Mouse (Mus musculus) forebrain, embryonic 14.5 days (tissue): ENCODE results near the gene Sorcs1. TPM values are rescaled to one million over a fixed set of nuclear protein-coding genes. Genes with fewer than 3 reads are reported as not detected.

Experiments
- ATAC-seq: fragments of 200-750 bp; cut with Nextera tagmentation; 2 replicates; pipeline ENCODE4 v1.8.0; 2017; ENCODE audit warnings: mild to moderate bottlenecking, moderate library complexity
- DNase-seq: peaks from one replicate; pipeline ENCODE4 v3.0.0-alpha.2; 2015; ENCODE audit warnings: low spot score
- H3K27ac ChIP-seq: fragments of 300-500 bp; sonication (generic); 2 replicates; pipeline ENCODE4 v1.5.1; 2014; ENCODE audit warnings: low read depth, mild to moderate bottlenecking, control low read depth, low read length, moderate library complexity
- H3K27me3 ChIP-seq: fragments of 300-500 bp; sonication (generic); replicated peaks from 2 replicates; pipeline ENCODE4 v1.6.1; 2014; ENCODE audit warnings: low read length, control low read depth, mixed read lengths; ENCODE audit not compliant: control insufficient read depth, insufficient read depth
- H3K36me3 ChIP-seq: fragments of 300-500 bp; sonication (generic); 2 replicates; pipeline ENCODE4 v1.6.1; 2014; ENCODE audit warnings: low read length, control low read depth; ENCODE audit not compliant: control insufficient read depth, insufficient read depth
- H3K4me1 ChIP-seq: fragments of 300-500 bp; sonication (generic); 2 replicates; pipeline ENCODE4 v1.6.1; 2014; ENCODE audit warnings: antibody characterized with exemption, low read length, control low read depth; ENCODE audit not compliant: control insufficient read depth, insufficient read depth
- H3K4me2 ChIP-seq: fragments of 300-500 bp; sonication (generic); 2 replicates; pipeline ENCODE4 v1.6.1; 2014; ENCODE audit warnings: mild to moderate bottlenecking, control low read depth, low read length
- H3K4me3 ChIP-seq: fragments of 300-500 bp; sonication (generic); 2 replicates; pipeline ENCODE4 v1.5.1; 2014; ENCODE audit warnings: low read depth, low read length, control low read depth
- H3K9ac ChIP-seq: fragments of 300-500 bp; sonication (generic); 2 replicates; pipeline ENCODE4 v1.6.1; 2014; ENCODE audit warnings: mild to moderate bottlenecking, low read length, control low read depth, moderate library complexity
- H3K9me3 ChIP-seq: fragments of 300-500 bp; sonication (generic); replicated peaks from 2 replicates; pipeline ENCODE4 v1.6.1; 2016; ENCODE audit warnings: low read length, control low read depth, mixed read lengths; ENCODE audit not compliant: control insufficient read depth
- WGBS: fragments of 180-500 bp; shearing (Covaris S2); extraction: QIAGEN DNeasy Blood & Tissue Kit; methylation state at CpG from one replicate; pipeline ENCODE4 v1.1.7; 2014; 5-methylcytosine and 5-hydroxymethylcytosine counted together
- polyA plus RNA-seq: library from polyadenylated mRNA; unstranded; fragments of >200 nt; fragmentation: Nextera tagmentation; extraction: Ambion mirVana; gene quantifications from 2 replicates; pipeline ENCODE4 v1.2.1, GENCODE M21; 2014

Sorcs1 gene
- polyA plus RNA-seq, 1 experiment from 2014 or later, result 5.7 TPM

DNA sequence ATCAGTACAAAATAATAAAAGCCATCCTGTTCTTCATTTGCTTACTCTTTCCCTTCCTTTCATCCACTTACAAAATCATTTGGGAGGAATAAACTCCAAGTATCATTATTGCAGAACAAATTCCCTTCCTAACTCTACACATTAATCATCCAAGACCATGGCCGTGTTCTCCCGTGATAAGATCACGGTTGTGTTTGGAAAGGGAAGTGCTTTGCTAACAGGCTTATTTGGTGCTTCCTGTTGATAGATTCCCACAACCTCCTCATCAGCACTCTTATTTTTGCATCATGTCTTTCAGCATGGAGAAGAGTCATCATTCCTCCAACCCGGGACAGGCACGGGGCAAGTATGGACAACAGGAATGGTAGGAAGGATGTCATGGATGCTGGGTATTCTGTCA lies 25.7 kb downstream of the Sorcs1 start:
- H3K36me3 ChIP-seq, result no peaks in the 10 kb centered on the region
- DNase-seq (no peak), ATAC-seq (no peak)
- H3K9me3 ChIP-seq, result no peaks in the 10 kb centered on the region
- no peak overlapping the region for H3K4me3 ChIP-seq
- H3K27ac ChIP-seq, result no peak overlapping the region
- no peak overlapping the region for H3K9ac ChIP-seq
- no peaks in the 10 kb centered on the region for H3K27me3 ChIP-seq
- no peak overlapping the region for H3K4me2 ChIP-seq
- 91% methylated on average over 5 of the region's 5 CpGs for WGBS
- no peaks in the 10 kb centered on the region for H3K4me1 ChIP-seq

- H3K4me1 ChIP-seq, result 0 out of 2 replicates have a peak, but pooled peaks cover 2% of the 10 kb centered on the region
- no peaks in the 10 kb centered on the region for H3K9me3 ChIP-seq
- no peak overlapping the region for H3K27ac ChIP-seq
- H3K4me2 ChIP-seq, result no peak overlapping the region
- H3K9ac ChIP-seq, result no peak overlapping the region
- DNase-seq (no peak), ATAC-seq (no peak)
- no peaks in the 10 kb centered on the region for H3K36me3 ChIP-seq
- H3K27me3 ChIP-seq, result no peaks in the 10 kb centered on the region
- WGBS, result 51% methylated on average over 1 of the region's 1 CpGs
- no peak overlapping the region for H3K4me3 ChIP-seq
Observed at GRCm38 (mm10) chr19:50643836-50644235, 34.6 kb downstream of the Sorcs1 start.

DNA sequence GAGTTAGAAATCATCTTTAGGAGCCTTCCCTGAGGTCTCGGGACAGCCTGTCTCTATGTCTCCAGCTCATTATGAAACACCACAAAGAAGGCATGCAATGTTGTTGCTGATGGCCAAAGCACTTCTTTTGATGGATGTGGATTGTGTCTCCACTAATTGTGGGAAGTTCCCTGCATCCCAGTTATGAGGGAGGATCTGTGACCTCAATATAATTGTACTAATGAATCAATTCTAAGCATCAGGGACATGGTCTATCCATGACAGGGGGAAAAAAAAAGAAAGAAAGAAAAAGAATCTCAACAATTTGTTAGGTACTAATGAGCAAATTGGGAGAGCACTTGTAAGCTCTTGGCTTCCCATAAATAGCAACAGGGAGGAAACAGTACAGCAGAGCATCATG lies 36.3 kb downstream of the Sorcs1 start:
- H3K4me2 ChIP-seq, result no peak overlapping the region
- WGBS, result 38% methylated on average over 1 of the region's 1 CpGs
- ATAC-seq (no peak), DNase-seq (no peak)
- H3K36me3 ChIP-seq, result no peaks in the 10 kb centered on the region
- H3K9ac ChIP-seq, result no peak overlapping the region
- 0 out of 2 replicates have a peak, but pooled peaks cover 2% of the 10 kb centered on the region for H3K4me1 ChIP-seq
- H3K9me3 ChIP-seq, result no peaks in the 10 kb centered on the region
- H3K4me3 ChIP-seq, result no peak overlapping the region
- no peaks in the 10 kb centered on the region for H3K27me3 ChIP-seq
- no peak overlapping the region for H3K27ac ChIP-seq

- Histone ChIP-seq H3K27me3 (no peaks in the 10 kb centered on the region), H3K36me3 (no peaks in the 10 kb centered on the region), H3K4me1 (0 out of 2 replicates have a peak, but pooled peaks cover 2% of the 10 kb centered on the region), H3K9me3 (no peaks in the 10 kb centered on the region), H3K27ac (no peak overlapping the region), H3K9ac (no peak overlapping the region), H3K4me2 (no peak overlapping the region), H3K4me3 (no peak overlapping the region)
- DNase-seq (no peak), ATAC-seq (peak; percentile 29; the same call in 1 of the 2 replicates)
- 58% methylated on average over 8 of the region's 8 CpGs for WGBS
Observed at GRCm38 (mm10) chr19:50640251-50641032, 38.0 kb downstream of the Sorcs1 start.

GRCm38 (mm10) chr19:50638176-50638575 lies 40.3 kb downstream of the Sorcs1 start:
- Histone ChIP-seq H3K4me1 (0 out of 2 replicates have a peak, but pooled peaks cover 2% of the 10 kb centered on the region), H3K4me2 (no peak overlapping the region), H3K27ac (no peak overlapping the region), H3K9ac (no peak overlapping the region), H3K4me3 (no peak overlapping the region), H3K9me3 (no peaks in the 10 kb centered on the region), H3K36me3 (no peaks in the 10 kb centered on the region), H3K27me3 (no peaks in the 10 kb centered on the region)
- 78% methylated on average over 6 of the region's 6 CpGs for WGBS
- ATAC-seq (no peak), DNase-seq (no peak)

- Histone ChIP-seq H3K27me3 (no peaks in the 10 kb centered on the region), H3K4me2 (no peak overlapping the region), H3K9ac (no peak overlapping the region), H3K27ac (no peak overlapping the region), H3K9me3 (no peaks in the 10 kb centered on the region), H3K4me3 (no peak overlapping the region), H3K4me1 (no peaks in the 10 kb centered on the region), H3K36me3 (no peaks in the 10 kb centered on the region)
- no peak for DNase-seq
- 41% methylated on average over 9 of the region's 9 CpGs for WGBS
- ATAC-seq, result no peak
Observed at GRCm38 (mm10) chr19:50614013-50614412, 64.4 kb downstream of the Sorcs1 start.

- Histone ChIP-seq H3K9ac (no peak overlapping the region), H3K4me3 (no peak overlapping the region), H3K36me3 (no peaks in the 10 kb centered on the region), H3K9me3 (no peaks in the 10 kb centered on the region), H3K27me3 (no peaks in the 10 kb centered on the region), H3K4me1 (no peaks in the 10 kb centered on the region), H3K27ac (no peak overlapping the region), H3K4me2 (no peak overlapping the region)
- ATAC-seq, result no peak
- no peak for DNase-seq
- 67% methylated on average over 3 of the region's 3 CpGs for WGBS
Observed at GRCm38 (mm10) chr19:50611619-50612018, 66.8 kb downstream of the Sorcs1 start.

- ATAC-seq (no peak), DNase-seq (peak; percentile 10)
- Histone ChIP-seq H3K36me3 (no peaks in the 10 kb centered on the region), H3K4me2 (no peak overlapping the region), H3K27ac (no peak overlapping the region), H3K9me3 (no peaks in the 10 kb centered on the region), H3K4me3 (no peak overlapping the region), H3K27me3 (no peaks in the 10 kb centered on the region), H3K9ac (no peak overlapping the region), H3K4me1 (no peaks in the 10 kb centered on the region)
- 59% methylated on average over 4 of the region's 4 CpGs for WGBS
Observed at GRCm38 (mm10) chr19:50603882-50604281, 74.6 kb downstream of the Sorcs1 start.

DNA sequence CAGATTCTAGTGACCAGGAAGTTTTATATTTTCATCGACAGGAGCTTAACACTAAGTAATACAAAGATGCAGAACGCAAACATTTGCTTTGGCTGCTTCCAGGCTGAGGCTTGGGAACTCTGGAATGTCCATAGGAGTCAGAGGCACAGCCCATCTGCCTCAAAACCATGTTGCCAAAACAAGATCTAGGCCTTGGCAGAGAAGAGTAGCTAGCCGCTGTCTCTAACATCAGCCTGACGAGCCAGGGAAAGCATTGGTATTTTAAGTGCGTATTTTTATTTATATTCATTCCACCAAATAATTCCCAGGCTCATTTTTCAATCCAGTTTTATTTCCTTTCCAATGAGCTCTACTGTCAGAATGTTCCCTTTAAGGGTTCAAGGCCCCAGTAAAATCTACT lies 75.1 kb downstream of the Sorcs1 start:
- Histone ChIP-seq H3K4me2 (no peak overlapping the region), H3K9ac (no peak overlapping the region), H3K27ac (no peak overlapping the region), H3K9me3 (no peaks in the 10 kb centered on the region), H3K4me3 (no peak overlapping the region), H3K27me3 (no peaks in the 10 kb centered on the region), H3K36me3 (no peaks in the 10 kb centered on the region), H3K4me1 (no peaks in the 10 kb centered on the region)
- WGBS, result 90% methylated on average over 5 of the region's 5 CpGs
- DNase-seq (no peak), ATAC-seq (no peak)
